Mouse (Mus musculus): ENCODE measurements at regions not wholly inside any gene's neighbourhood (a gene's known extent, or its start where the extent isn't known, plus 50 kb on each side); places are given as distances from the start of the nearest gene placed in this dataset.
"Not testable (repeated sequence)": the region's sequence is repeated elsewhere in the genome, so short reads cannot be mapped to it uniquely, and the experiment has no call there.

- no peak for DNase-seq (ENCODE audit: low read depth)
These were observed 412.8 kb downstream of the Ptpru start for GRCm38 (mm10) chr4:131425311-131425710.

- no peak for DNase-seq (ENCODE audit: low read depth)
These were observed 410.2 kb downstream of the Ptpru start for GRCm38 (mm10) chr4:131427871-131428270.

DNA sequence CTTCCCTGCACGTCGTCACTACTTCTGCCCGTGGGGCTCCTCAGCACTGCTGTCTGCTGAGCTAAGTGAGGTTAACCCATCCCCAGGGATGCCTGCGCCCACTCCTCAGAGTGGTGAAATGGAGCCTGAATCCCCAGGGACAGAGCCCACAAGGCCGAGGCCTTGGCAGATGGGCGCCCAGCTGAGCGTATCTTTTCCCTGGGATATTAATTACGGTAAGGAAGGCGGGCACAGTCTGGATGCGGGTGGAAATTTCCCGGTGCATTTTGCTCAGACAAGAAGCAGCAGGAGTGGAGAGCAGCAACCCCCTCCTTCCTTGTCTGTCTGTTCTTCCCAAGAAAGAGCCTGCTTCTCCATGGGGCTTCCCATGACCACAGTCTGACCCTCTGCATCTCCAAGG, 408.7 kb downstream of the Ptpru start:
- no peak for DNase-seq (ENCODE audit: low read depth)

DNA sequence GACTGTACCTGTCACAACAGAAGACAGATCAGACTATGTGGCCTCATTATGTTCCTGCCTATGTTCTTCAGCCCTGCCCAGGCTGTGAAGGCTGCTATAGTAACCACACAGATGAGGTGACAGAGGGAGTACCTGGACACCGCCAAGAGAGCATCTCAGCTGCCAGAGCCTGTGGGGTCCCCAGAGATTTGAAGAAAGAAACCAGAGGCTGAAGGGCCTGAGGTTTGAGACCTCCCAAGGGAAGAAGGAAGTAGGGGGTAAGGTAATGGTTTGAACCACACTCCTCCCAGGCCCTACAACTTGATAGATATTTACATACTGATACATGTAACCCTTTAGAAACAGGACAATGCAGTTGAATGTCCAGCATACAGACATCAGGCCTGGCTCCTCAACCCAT, 407.7 kb downstream of the Ptpru start:
- DNase-seq (ENCODE audit: low read depth) = no peak

GRCm38 (mm10) chr4:131431188-131431587, 406.9 kb downstream of the Ptpru start:
- DNase-seq (ENCODE audit: low read depth) = peak; percentile 37

GRCm38 (mm10) chr4:131432591-131433177, 405.4 kb downstream of the Ptpru start:
- DNase-seq (ENCODE audit: low read depth) = no peak

DNA sequence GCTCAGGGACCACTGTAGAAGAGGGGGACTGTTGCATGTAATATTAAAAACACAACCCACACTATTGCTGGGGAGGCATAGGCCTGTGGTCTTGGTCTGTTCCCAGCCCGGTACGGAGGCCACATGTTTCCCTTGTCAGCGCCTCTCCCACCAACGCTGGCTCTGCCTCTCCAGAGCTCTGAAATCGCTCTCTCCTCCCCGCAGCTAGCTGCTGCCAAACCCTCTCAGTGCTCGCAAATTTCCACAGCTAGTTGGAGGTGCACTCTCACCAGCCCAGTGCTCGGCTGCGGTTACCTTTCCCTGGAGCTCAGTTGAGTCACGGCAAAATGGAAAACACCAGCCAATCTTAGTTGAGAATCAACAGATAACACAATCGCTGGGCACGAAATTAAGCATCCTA, 402.9 kb downstream of the Ptpru start:
- DNase-seq (ENCODE audit: low read depth) = no peak

DNA sequence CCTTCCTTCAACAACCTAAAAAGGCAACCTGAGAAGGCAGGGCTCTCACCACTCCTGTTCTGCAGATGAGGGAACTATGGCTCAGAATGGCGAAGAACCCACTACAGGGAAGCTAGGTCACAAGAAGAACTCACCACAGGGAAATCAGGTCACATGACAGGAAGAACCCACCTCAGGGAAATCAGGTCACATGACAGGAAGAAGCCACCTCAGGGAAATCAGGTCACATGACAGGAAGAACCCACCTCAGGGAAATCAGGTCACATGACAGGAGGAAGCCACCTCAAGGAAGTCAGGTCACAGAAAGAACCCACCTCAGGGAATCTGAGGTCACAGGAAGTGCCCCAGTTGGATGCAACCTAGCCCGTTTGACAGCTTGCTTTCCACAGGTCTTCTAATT, 399.7 kb downstream of the Ptpru start:
- no peak for DNase-seq (ENCODE audit: low read depth)

DNA sequence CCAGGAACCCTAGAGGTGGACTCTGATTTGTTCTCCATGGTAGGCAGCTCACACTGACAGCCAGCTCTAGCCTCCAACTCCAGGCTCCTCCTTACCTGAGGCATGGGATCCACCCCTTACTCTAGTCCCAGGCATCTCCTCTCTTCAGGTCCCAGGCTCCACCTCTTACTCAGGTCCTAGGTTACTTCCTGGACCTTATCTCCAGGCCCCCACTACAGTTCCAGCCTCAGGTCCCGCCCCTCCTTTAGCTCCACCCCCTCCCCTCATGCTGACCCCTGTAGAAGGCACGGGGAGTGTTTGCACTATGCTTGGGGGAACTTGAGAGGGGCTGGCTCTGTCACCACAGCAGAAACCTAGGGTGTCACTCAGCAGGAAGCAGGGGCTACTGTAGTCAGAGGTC, 399.2 kb downstream of the Ptpru start:
- no peak for DNase-seq (ENCODE audit: low read depth)

- DNase-seq (ENCODE audit: low read depth) = no peak
These were observed 397.2 kb downstream of the Ptpru start for GRCm38 (mm10) chr4:131440845-131441244.

DNA sequence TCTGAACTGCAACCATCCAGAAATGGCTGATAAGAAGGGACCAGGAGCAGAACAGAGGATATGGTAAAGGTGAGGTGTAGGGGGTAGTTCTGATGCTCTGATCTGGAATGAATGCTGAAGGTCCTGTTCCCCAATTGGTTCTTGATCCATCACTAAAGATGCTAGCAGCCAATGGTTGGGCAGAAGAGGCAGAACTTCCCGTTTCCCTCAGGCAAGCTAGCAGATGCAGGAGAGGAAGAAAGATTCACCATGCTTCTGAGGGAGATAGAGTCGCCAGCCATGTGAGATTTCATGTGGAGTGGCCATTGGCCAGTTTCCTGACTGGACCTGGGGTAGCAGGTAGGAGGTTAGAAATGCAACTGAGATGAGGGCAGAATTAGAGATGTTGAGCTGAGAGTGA, 394.6 kb downstream of the Ptpru start:
- DNase-seq (ENCODE audit: low read depth) = no peak

GRCm38 (mm10) chr4:131450296-131450695, 387.8 kb downstream of the Ptpru start:
- DNase-seq (ENCODE audit: low read depth) = not testable (repeated sequence)

DNA sequence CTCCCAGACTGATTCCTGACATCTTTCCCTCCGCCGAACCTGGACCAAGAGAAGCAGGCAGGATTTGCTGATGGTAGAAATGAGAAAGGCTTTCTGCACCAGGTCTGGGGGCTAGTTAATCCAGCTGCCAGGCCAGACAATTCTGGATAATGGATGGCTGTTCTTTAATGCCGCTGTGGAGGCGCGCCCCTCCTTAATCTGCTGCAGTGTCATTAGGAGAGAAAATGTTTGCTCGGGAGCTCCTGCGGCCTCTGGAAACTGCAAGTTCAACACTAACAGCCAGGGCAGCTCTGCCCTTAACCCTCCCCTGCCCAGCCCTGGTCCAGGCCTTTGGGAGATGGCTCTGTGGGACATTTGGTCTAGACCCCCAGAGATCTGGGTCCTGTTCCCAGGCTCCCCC, 380.5 kb downstream of the Ptpru start:
- DNase-seq (ENCODE audit: low read depth) = no peak

GRCm38 (mm10) chr4:131459746-131460145, 378.3 kb downstream of the Ptpru start:
- DNase-seq (ENCODE audit: low read depth) = no peak

DNA sequence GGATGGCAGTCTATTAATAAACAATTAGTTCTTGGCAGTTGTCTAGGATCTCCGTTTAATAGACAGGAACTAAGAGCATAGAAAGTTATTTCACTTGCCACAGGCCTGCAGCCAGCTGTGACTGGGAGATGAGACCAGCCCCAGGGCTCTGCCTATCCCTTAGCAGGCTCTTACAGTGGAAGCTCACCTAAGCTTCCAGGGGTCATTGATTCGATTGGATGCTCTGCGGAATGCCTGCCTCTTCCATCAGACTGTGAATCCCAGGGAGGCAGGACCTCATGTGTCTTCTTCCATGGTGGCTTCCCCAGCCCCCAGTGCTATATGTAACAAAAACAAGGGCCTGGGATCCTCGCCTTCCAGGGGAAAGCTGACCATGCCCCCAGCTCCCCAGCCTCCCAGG, 376.8 kb downstream of the Ptpru start:
- no peak for DNase-seq (ENCODE audit: low read depth)

DNA sequence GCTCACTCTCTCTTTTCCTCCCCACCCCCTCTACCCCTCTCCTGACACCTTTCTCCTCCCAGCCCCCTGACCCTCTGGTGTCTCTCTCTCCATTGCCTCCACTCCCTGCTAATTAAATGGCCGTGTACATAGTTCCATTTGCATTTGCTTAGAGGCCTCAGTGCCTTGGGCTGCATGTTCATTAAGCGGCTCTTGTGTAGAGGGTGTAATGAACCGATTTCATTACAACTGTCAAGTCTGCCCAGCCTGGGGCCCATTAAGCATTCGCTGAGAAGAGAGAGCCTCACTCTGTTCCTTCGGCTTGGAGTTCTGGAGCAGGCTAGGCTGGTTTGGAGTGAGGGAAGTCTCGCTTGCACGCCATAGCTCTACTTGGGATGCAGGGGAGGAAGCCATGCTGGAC, 376.4 kb downstream of the Ptpru start:
- no peak for DNase-seq (ENCODE audit: low read depth)

DNA sequence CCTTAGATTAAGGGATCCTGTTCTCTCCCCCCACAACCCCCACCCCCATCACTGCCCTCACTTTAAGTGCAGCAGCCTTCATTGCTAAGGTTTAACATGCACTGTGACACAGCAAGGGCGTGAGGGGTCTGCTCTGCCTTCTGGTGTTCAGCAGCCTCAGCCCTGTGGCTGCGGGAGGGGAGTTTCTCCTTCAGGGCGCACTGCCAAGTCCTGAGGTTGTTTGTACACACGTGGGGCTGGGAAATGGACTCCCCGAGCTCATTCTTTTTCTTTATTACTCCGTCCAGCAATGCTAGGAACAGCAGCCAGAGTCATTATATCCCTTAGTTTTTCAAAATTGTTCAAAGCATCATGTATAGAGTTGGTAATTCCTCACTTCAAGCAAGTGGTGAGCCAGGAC, 363.1 kb downstream of the Ptpru start:
- DNase-seq (ENCODE audit: low read depth) = no peak

DNA sequence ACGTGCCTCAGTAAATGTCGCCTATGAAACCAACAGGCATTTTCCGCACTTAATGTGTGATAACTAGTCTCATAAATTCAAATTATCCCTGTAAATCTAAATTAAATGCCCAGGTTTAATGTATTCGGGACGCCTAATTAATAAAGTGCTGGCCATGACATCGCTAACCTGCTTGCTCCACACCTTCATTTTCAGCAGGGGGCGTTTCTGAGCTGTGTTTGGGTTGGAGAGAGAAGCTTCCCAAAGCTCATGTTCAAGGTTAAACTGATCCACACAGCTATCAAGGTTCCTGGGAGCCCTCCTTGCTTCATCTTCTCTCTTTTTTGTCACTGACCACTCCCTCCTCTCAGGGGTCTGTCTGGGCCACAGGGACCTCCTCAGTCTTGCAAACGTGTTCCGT, 359.2 kb downstream of the Ptpru start:
- no peak for DNase-seq (ENCODE audit: low read depth)

- no peak for DNase-seq (ENCODE audit: low read depth)
These were observed 354.0 kb downstream of the Ptpru start for GRCm38 (mm10) chr4:131483958-131484605.

- no peak for DNase-seq (ENCODE audit: low read depth)
These were observed 353.4 kb downstream of the Ptpru start for GRCm38 (mm10) chr4:131484607-131485111.

- no peak for DNase-seq (ENCODE audit: low read depth)
These were observed 352.8 kb downstream of the Ptpru start for GRCm38 (mm10) chr4:131485126-131485825.

- DNase-seq (ENCODE audit: low read depth) = peak; percentile 50
These were observed 351.3 kb downstream of the Ptpru start for GRCm38 (mm10) chr4:131486821-131487220.

- no peak for DNase-seq (ENCODE audit: low read depth)
These were observed 349.8 kb downstream of the Ptpru start for GRCm38 (mm10) chr4:131488246-131488645.
